In genomic region chr9:114710345-114710744, GRCm38 (mm10) we compare ENCODE assay signal across 9 mouse cellular contexts. TPM values are rescaled to one million over a fixed set of nuclear protein-coding genes. Genes with fewer than 3 reads are reported as not detected.
DNase-seq lines count a peak whose midpoint lies in the region; ATAC-seq and TF ChIP-seq lines count a peak whose summit lies in the region.
"Had no signal": no experiment of that assay in that cellular context is flagged by ENCODE, and none has a peak within 500 bp of the region (broad histone marks: within the 10 kb centered on the region; RNA-seq: fewer than 3 reads in every experiment).

No protein-coding gene starts in this region.

- no peaks in the 10 kb centered on the region for H3K4me1 ChIP-seq in midbrain, embryonic 14.5 days (ENCODE audit: control insufficient read depth, insufficient read depth, low read length)
- no peaks in the 10 kb centered on the region for H3K4me1 ChIP-seq in midbrain, embryonic 15.5 days
- H3K4me1 ChIP-seq in small intestine, adult 2 months (ENCODE audit: control insufficient read depth, insufficient read depth, insufficient read length, low read length), result no peaks in the 10 kb centered on the region
- no peaks in the 10 kb centered on the region for H3K4me1 ChIP-seq in hindbrain, embryonic 14.5 days (replicated peaks; ENCODE audit: control insufficient read depth, insufficient read depth, low read length)
- H3K4me1 ChIP-seq: embryonic facial prominence, embryonic 15.5 days had no signal

- H3K27me3 ChIP-seq in midbrain, embryonic 14.5 days (ENCODE audit: control insufficient read depth, insufficient read depth, low read length), result no peaks in the 10 kb centered on the region
- no peaks in the 10 kb centered on the region for H3K27me3 ChIP-seq in midbrain, embryonic 15.5 days (replicated peaks)
- H3K27me3 ChIP-seq in small intestine, adult 2 months (ENCODE audit: control insufficient read depth, insufficient read depth, low read length), result no peaks in the 10 kb centered on the region
- no peaks in the 10 kb centered on the region for H3K27me3 ChIP-seq in hindbrain, embryonic 14.5 days (ENCODE audit: control insufficient read depth, insufficient read depth, low read length)
- H3K27me3 ChIP-seq: embryonic facial prominence, embryonic 15.5 days had no signal

- H3K4me2 ChIP-seq in midbrain, embryonic 14.5 days (ENCODE audit: low read length), result no peak overlapping the region
- H3K4me2 ChIP-seq in midbrain, embryonic 15.5 days, result no peak overlapping the region
- no peak overlapping the region for H3K4me2 ChIP-seq in hindbrain, embryonic 14.5 days (replicated peaks)
- H3K4me2 ChIP-seq: embryonic facial prominence, embryonic 15.5 days had no signal

- H3K27ac ChIP-seq in midbrain, embryonic 14.5 days (replicated peaks; ENCODE audit: low read depth, low read length), result no peak overlapping the region
- no peak overlapping the region for H3K27ac ChIP-seq in midbrain, embryonic 15.5 days
- H3K27ac ChIP-seq in small intestine, adult 2 months (ENCODE audit: insufficient read depth, low read depth, low read length), result no peak overlapping the region
- no peak overlapping the region for H3K27ac ChIP-seq in hindbrain, embryonic 14.5 days
- H3K27ac ChIP-seq: embryonic facial prominence, embryonic 15.5 days had no signal

- H3K9ac ChIP-seq in midbrain, embryonic 14.5 days (replicated peaks; ENCODE audit: low read length), result no peak overlapping the region
- no peak overlapping the region for H3K9ac ChIP-seq in midbrain, embryonic 15.5 days
- H3K9ac ChIP-seq in hindbrain, embryonic 14.5 days, result no peak overlapping the region
- H3K9ac ChIP-seq: embryonic facial prominence, embryonic 15.5 days had no signal

- peak; percentile 76 for DNase-seq in CD4-positive, CD25-positive, alpha-beta regulatory T cell, adult 2 months (ENCODE audit: low read depth, low spot score)
- DNase-seq in midbrain, embryonic 14.5 days, result peak; percentile 64
- DNase-seq in forelimb bud, embryonic 11.5 days (ENCODE audit: low read depth, low spot score), result peak; percentile 24
- DNase-seq in urinary bladder, postnatal 25 days (ENCODE audit: low spot score), result no peak
- no peak for DNase-seq in hindbrain, embryonic 14.5 days (ENCODE audit: low spot score)

- H3K4me3 ChIP-seq in midbrain, embryonic 14.5 days (replicated peaks; ENCODE audit: low read depth, low read length), result no peak overlapping the region
- H3K4me3 ChIP-seq in midbrain, embryonic 15.5 days, result no peak overlapping the region
- no peak overlapping the region for H3K4me3 ChIP-seq in small intestine, adult 2 months (ENCODE audit: low read depth, low read length)
- no peak overlapping the region for H3K4me3 ChIP-seq in hindbrain, embryonic 14.5 days (replicated peaks; ENCODE audit: low read length)
- H3K4me3 ChIP-seq: embryonic facial prominence, embryonic 15.5 days had no signal

- 83% methylated on average over 7 of the region's 7 CpGs for WGBS in midbrain, embryonic 14.5 days
- WGBS in midbrain, embryonic 15.5 days, result 79% methylated on average over 7 of the region's 7 CpGs
- WGBS in small intestine, adult 2 months, result 70% methylated on average over 7 of the region's 7 CpGs
- 81% methylated on average over 7 of the region's 7 CpGs for WGBS in hindbrain, embryonic 14.5 days

- H3K9me3 ChIP-seq in midbrain, embryonic 14.5 days (ENCODE audit: control insufficient read depth, low read length), result no peaks in the 10 kb centered on the region
- H3K9me3 ChIP-seq in midbrain, embryonic 15.5 days, result no peaks in the 10 kb centered on the region
- no peaks in the 10 kb centered on the region for H3K9me3 ChIP-seq in hindbrain, embryonic 14.5 days (ENCODE audit: control insufficient read depth, low read length)
- H3K9me3 ChIP-seq: embryonic facial prominence, embryonic 15.5 days had no signal

- TF ChIP-seq POLR2A in small intestine, adult 2 months (IDR thresholded peaks at IDR 0.05; ENCODE audit: low read depth, low read length), result no peak

- peak; percentile 61; the same call in 1 of the 2 replicates for TF ChIP-seq CTCF in small intestine, adult 2 months (IDR thresholded peaks at IDR 0.05; ENCODE audit: extremely low read depth, insufficient read length, insufficient replicate concordance, low read depth, low read length)

- H3K36me3 ChIP-seq in midbrain, embryonic 14.5 days (ENCODE audit: control insufficient read depth, insufficient read depth, low read length), result peaks cover 92% of the 10 kb centered on the region
- peaks cover 53% of the 10 kb centered on the region for H3K36me3 ChIP-seq in midbrain, embryonic 15.5 days (replicated peaks)
- H3K36me3 ChIP-seq in small intestine, adult 2 months (ENCODE audit: control insufficient read depth, insufficient read depth, low read length), result peaks cover 55% of the 10 kb centered on the region
- peaks cover 94% of the 10 kb centered on the region for H3K36me3 ChIP-seq in hindbrain, embryonic 14.5 days (replicated peaks; ENCODE audit: control insufficient read depth, insufficient read depth)

- no peak for ATAC-seq in CD4-positive, CD25-positive, alpha-beta regulatory T cell, adult 4 months
- ATAC-seq in midbrain, embryonic 14.5 days (ENCODE audit: low FRiP score, low TSS enrichment), result no peak
- no peak for ATAC-seq in midbrain, embryonic 15.5 days (replicated peaks)
- ATAC-seq in hindbrain, embryonic 14.5 days (ENCODE audit: low FRiP score), result no peak

RNA-seq across cellular contexts. Expression of gene Cmtm6, which starts 20.6 kb away (rescaled TPM):
- polyA plus RNA-seq in CD4-positive, CD25-positive, alpha-beta regulatory T cell, adult 4 months (2017; shearing (Covaris generic)), result 10 to 100 TPM; 74.0 to 81.7 TPM
- 13.8 and 19.2 TPM in 2 replicates for polyA plus RNA-seq in midbrain, embryonic 14.5 days (2014; fragmentation: Nextera tagmentation; extraction: Ambion mirVana)
- 18.3 TPM in 2 replicates for polyA plus RNA-seq in midbrain, embryonic 15.5 days (2015; fragmentation: Nextera tagmentation; extraction: Ambion mirVana)
- polyA plus RNA-seq in small intestine, adult 2 months (2012; rRNA removed), result 26.6 and 46.1 TPM in 2 replicates
- 21.2 and 21.8 TPM in 2 replicates for polyA plus RNA-seq in hindbrain, embryonic 14.5 days (2014; fragmentation: Nextera tagmentation; extraction: Ambion mirVana)

RNA-seq across cellular contexts. Expression of gene Dync1li1, which starts 21.8 kb away (rescaled TPM):
- polyA plus RNA-seq in CD4-positive, CD25-positive, alpha-beta regulatory T cell, adult 4 months (2017; shearing (Covaris generic)), result 10 to 100 TPM; 45.1 to 46.5 TPM
- polyA plus RNA-seq in midbrain, embryonic 14.5 days (2014; fragmentation: Nextera tagmentation; extraction: Ambion mirVana), result 106 and 107 TPM in 2 replicates
- 140 and 154 TPM in 2 replicates for polyA plus RNA-seq in midbrain, embryonic 15.5 days (2015; fragmentation: Nextera tagmentation; extraction: Ambion mirVana)
- 9.9 and 18.7 TPM in 2 replicates for polyA plus RNA-seq in small intestine, adult 2 months (2012; rRNA removed)
- polyA plus RNA-seq in hindbrain, embryonic 14.5 days (2014; fragmentation: Nextera tagmentation; extraction: Ambion mirVana), result 87.6 and 107 TPM in 2 replicates

Comparison
In these comparisons a context has a peak if more than half of its experiments do, and no peak if none do; other contexts are left out.
1. DNase-seq: peak in CD4-positive, CD25-positive, alpha-beta regulatory T cell, adult 2 months (single experiment), midbrain, embryonic 14.5 days (single experiment) and forelimb bud, embryonic 11.5 days (single experiment); none in urinary bladder, postnatal 25 days (single experiment) and hindbrain, embryonic 14.5 days (single experiment).